Mouse (Mus musculus) kidney, adult 2 months (tissue): Measurements from ENCODE around the gene Cers6. TPM values are rescaled to one million over a fixed set of nuclear protein-coding genes. Genes with fewer than 3 reads are reported as not detected.

ENCODE experiments used
- DNase-seq: peaks from one replicate; pipeline ENCODE4 v3.0.0; 2021
- H3K27ac ChIP-seq: fragments of 200-500 bp; 2 replicates; pipeline ENCODE4 v1.5.1; 2012; ENCODE audit warnings: low read depth, low read length, control low read depth, inconsistent platforms; ENCODE audit not compliant: insufficient read depth
- H3K27me3 ChIP-seq: fragments of 200-500 bp; replicated peaks from 2 replicates; pipeline ENCODE4 v1.6.1; 2012; ENCODE audit warnings: mild to moderate bottlenecking, moderate library complexity, low read length, inconsistent platforms; ENCODE audit not compliant: control insufficient read depth, insufficient read depth
- H3K36me3 ChIP-seq: fragments of 200-500 bp; 2 replicates; pipeline ENCODE4 v1.6.1; 2012; ENCODE audit warnings: mild to moderate bottlenecking, moderate library complexity, low read length, inconsistent platforms; ENCODE audit not compliant: control insufficient read depth, insufficient read depth
- H3K4me1 ChIP-seq: fragments of 200-500 bp; 2 replicates; pipeline ENCODE4 v1.6.1; 2011; ENCODE audit warnings: low read length; ENCODE audit not compliant: control insufficient read depth, insufficient read depth
- H3K4me3 ChIP-seq: fragments of 200-500 bp; 2 replicates; pipeline ENCODE4 v1.5.1; 2011; ENCODE audit warnings: mild to moderate bottlenecking, low read depth, low read length, control low read depth; ENCODE audit not compliant: insufficient read depth
- CTCF ChIP-seq: fragments of 200-500 bp; conservative IDR thresholded peaks from 2 replicates; pipeline ENCODE4 v1.5.1; 2011; ENCODE audit warnings: low read depth, mild to moderate bottlenecking, control low read depth, low read length, moderate library complexity, mixed read lengths; ENCODE audit not compliant: insufficient read depth, insufficient read length
- POLR2A ChIP-seq: fragments of 200-500 bp; IDR thresholded peaks from one replicate; pipeline ENCODE4 v1.6.1; 2011; ENCODE audit warnings: low read depth, low read length, control low read depth
- WGBS: fragments of 180-500 bp; shearing (Covaris S2); methylation state at CpG from one replicate; pipeline ENCODE4 v1.1.7; 2018; 5-methylcytosine and 5-hydroxymethylcytosine counted together
- polyA plus RNA-seq: library from polyadenylated mRNA; depleted of rRNA; stranded (reverse); fragments of >200 nt; gene quantifications from 2 replicates; pipeline ENCODE4 v1.2.3, GENCODE M21; 2012

The Cers6 gene
- polyA plus RNA-seq, 1 experiment = 11.1 TPM

DNA sequence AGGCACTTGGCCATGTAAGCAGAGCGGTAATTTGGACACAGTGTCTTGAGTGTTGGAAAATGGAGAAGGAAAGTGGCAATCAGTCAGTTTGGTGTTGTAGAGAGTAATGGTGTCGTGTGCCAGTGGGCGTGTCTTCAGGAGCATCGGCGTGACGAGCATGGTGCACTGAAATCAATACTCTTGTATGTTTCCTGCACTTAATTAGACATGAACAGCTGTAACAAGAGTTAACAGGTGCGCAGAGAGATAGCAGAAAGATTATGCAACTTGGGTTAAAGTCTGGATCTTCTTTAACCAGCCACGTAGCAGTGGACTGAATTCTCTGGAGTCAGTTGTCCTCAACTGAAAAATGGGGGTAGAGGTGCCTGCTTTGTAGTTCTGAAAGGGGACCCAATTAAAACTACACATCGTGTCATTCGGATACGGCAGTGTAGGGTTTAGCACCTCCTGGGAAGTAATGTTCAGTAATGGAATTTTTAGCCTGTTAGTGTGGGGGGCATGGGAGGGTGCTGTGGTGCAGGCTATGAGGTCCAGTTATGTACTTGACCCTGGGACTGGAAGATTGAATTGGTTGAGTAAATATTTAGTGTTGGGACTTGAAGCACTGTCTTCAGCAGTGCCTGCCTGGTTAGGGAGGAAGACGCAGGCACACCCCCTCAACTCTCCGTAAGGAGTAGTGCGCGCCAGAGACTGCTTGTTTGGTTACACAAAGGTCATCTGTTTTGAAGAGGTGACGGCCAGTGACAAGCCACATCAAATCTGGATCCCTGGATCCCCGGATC, 9.9 kb downstream of the Cers6 start:
- WGBS = 67% methylated on average over 17 of the region's 17 CpGs
- no peak for TF ChIP-seq CTCF
- TF ChIP-seq POLR2A = no peak
- H3K4me3 ChIP-seq = no peak overlapping the region
- H3K27me3 ChIP-seq = no peaks in the 10 kb centered on the region
- H3K4me1 ChIP-seq = peaks cover 10% of the 10 kb centered on the region
- no peak overlapping the region for H3K27ac ChIP-seq
- peak; percentile 26 for DNase-seq
- H3K36me3 ChIP-seq = no peaks in the 10 kb centered on the region

DNA sequence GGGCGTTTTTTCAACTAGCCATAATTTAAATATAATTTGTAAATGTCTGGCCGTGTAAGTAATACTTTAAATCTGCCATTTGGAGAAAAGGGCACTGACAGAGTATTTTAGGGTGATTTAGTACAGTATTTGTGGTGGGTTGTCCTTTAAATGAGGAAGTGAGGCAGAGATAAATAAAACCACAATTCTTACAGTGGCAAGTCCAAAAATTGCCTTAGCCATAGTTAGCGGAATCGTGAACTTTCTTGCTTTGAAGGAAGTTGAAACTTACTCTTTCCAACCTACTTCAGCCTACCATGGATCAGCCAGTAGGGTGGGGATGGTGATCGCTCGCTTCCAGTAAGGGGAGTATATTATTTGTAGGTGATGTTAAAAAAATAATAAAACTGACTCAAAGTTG, 11.8 kb downstream of the Cers6 start:
- no peak overlapping the region for H3K27ac ChIP-seq
- 70% methylated on average over 6 of the region's 6 CpGs for WGBS
- TF ChIP-seq POLR2A = no peak
- TF ChIP-seq CTCF = no peak
- H3K4me1 ChIP-seq = peaks cover 10% of the 10 kb centered on the region
- H3K36me3 ChIP-seq = no peaks in the 10 kb centered on the region
- no peaks in the 10 kb centered on the region for H3K27me3 ChIP-seq
- DNase-seq = no peak
- H3K4me3 ChIP-seq = no peak overlapping the region

DNA sequence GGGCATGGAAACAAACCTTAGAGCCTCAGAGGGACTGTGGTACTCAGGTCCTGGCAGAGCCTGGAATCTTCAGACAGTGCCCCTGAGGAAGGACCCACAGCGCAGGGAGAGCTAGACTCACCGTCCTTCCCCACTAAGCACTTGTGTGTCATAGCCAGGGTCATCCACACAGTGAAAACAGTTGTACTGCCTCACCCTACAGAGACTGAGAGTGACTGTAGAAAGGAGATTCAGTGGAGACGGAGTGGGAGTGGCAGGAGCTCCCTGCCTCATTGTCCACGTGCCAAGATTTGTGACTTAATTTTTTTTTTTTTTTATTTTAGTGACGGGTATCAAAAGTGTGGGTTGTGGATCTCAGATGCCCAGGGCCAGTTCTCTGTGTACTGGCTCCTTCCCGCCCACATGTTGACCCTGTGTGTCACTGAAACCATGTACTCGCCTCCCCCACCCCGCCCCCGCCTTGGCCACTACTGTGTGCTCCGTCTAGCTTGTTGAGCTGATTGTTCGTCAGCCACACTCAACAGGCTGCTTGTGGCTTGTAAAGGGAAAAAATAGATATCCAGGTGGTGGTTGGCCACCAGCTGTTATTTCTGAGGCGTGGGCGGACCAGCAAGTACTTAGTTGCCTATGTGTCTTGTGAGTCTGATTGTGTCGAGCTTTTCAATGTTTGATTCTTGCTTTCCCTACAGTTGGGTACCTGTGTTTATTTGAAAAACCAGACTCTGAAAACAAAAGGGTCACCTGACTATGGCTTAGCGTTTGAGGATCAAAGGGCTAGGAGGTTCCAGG, 12.6 kb downstream of the Cers6 start:
- Histone ChIP-seq H3K36me3 (no peaks in the 10 kb centered on the region), H3K4me3 (no peak overlapping the region), H3K4me1 (peaks cover 10% of the 10 kb centered on the region), H3K27me3 (no peaks in the 10 kb centered on the region), H3K27ac (no peak overlapping the region)
- WGBS = 60% methylated on average over 15 of the region's 15 CpGs
- no peak for TF ChIP-seq CTCF
- no peak for TF ChIP-seq POLR2A
- no peak for DNase-seq

DNA sequence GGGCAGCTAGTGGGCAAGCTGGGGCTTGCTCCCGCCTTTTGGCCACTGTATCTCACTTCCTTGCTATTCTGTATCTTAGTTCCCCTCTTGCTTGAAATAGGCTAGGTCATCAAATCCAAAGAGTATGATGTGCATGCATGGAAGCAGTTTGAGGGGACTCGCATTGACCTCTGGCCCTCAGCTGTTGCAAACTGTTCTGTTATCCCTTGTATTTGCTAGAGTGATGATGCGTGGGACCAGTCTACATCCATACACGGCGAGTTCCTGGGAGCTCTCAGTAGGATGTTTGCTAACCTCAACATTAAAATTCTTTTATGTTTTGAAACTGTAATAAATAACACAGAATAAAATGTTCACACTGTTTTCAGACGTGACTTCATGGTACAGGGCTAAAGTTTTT, 13.3 kb downstream of the Cers6 start:
- 86% methylated on average over 6 of the region's 6 CpGs for WGBS
- no peak overlapping the region for H3K27ac ChIP-seq
- H3K4me1 ChIP-seq = peaks cover 10% of the 10 kb centered on the region
- no peak for TF ChIP-seq POLR2A
- no peak for TF ChIP-seq CTCF
- no peaks in the 10 kb centered on the region for H3K36me3 ChIP-seq
- H3K4me3 ChIP-seq = no peak overlapping the region
- H3K27me3 ChIP-seq = no peaks in the 10 kb centered on the region; the same call in 1 of the 2 replicates
- DNase-seq = no peak

DNA sequence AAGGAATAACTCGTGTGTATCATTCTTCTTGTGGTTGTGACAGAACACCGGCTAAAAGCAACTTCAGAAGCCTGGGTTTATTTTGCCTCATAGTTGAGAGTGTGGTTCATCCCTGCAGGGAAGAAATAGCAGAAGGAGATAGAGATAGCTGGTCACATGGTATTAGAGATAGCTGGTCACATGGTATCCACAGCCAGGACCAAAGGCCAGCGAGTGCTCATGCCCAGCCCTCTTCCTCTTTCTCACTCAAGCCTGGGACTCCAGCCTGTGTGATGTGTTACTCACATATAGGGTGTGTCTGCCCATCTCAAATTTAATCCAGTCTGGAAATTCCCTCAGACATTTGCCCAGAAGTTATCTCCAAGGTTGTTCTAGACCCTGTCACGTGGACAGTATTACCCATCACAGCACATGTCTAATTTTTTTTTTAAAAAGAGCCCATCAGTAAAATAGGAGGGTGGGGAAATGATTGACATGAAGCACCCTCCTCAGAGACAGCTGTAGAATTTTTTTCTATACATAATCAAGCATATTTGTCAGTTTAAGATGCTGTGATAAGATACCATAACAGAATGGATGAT, 17.9 kb downstream of the Cers6 start:
- Histone ChIP-seq H3K27me3 (no peaks in the 10 kb centered on the region; the same call in 1 of the 2 replicates), H3K4me1 (no peaks in the 10 kb centered on the region; the same call in 1 of the 2 replicates), H3K27ac (no peak overlapping the region), H3K36me3 (no peaks in the 10 kb centered on the region), H3K4me3 (no peak overlapping the region)
- DNase-seq = no peak
- no peak for TF ChIP-seq POLR2A
- TF ChIP-seq CTCF = no peak
- WGBS = 91% methylated on average over 4 of the region's 4 CpGs

DNA sequence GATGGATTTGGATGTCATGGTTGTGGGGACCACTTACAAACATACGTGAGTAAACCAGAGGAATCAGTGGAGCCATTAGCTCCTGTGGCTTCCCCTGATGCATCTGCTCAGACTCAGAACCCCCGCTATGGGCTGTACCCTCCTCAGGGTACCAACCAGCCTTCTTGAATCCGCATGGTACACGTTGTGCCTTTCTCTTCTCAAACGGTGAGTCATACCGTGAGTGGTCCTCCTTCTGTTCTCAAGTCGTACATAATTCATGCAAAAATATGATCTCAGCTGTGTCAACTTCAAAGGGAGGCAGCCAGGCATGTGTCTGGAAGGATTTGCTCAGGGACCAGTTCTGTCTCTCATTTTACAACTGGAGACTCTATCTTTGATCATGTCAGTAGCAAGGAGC, 23.3 kb downstream of the Cers6 start:
- Histone ChIP-seq H3K4me3 (no peak overlapping the region), H3K4me1 (peaks cover 6% of the 10 kb centered on the region; the same call in 1 of the 2 replicates), H3K36me3 (no peaks in the 10 kb centered on the region), H3K27me3 (no peaks in the 10 kb centered on the region), H3K27ac (no peak overlapping the region)
- 72% methylated on average over 7 of the region's 7 CpGs for WGBS
- DNase-seq = no peak
- TF ChIP-seq POLR2A = no peak
- TF ChIP-seq CTCF = no peak

DNA sequence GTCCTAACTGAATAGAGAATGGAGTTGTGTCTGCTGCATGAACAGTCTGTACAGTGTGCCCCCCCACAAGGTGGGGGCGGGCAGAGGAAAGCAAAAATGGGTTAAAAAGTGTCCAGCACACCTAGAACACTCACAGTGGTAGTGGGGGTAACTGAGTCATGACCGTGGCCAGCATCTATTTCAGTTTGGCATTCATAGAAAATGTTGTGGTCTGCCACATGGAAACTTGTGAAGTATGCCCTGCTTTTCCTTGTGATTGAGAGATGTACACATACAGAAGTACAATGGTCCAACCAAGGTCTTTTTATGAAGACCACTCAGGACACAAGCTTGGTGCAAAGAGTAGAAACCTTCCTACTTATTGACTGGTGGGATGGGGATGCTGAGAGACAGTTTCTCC, 24.0 kb downstream of the Cers6 start:
- Histone ChIP-seq H3K4me1 (peaks cover 6% of the 10 kb centered on the region; the same call in 1 of the 2 replicates), H3K27ac (no peak overlapping the region; the same call in 1 of the 2 replicates), H3K4me3 (no peak overlapping the region), H3K27me3 (no peaks in the 10 kb centered on the region), H3K36me3 (no peaks in the 10 kb centered on the region)
- no peak for TF ChIP-seq POLR2A
- no peak for TF ChIP-seq CTCF
- no peak for DNase-seq
- 85% methylated on average over 2 of the region's 2 CpGs for WGBS
